Mouse (Mus musculus): Measurements from ENCODE around the gene Spout1. TPM values are rescaled to one million over a fixed set of nuclear protein-coding genes. Genes with fewer than 3 reads are reported as not detected.
"Not testable (repeated sequence)": the region's sequence is repeated elsewhere in the genome, so short reads cannot be mapped to it uniquely, and the experiment has no call there.

The Spout1 gene
- polyA plus RNA-seq, 1 experiment from 2014 or later = 65.3 TPM

DNA sequence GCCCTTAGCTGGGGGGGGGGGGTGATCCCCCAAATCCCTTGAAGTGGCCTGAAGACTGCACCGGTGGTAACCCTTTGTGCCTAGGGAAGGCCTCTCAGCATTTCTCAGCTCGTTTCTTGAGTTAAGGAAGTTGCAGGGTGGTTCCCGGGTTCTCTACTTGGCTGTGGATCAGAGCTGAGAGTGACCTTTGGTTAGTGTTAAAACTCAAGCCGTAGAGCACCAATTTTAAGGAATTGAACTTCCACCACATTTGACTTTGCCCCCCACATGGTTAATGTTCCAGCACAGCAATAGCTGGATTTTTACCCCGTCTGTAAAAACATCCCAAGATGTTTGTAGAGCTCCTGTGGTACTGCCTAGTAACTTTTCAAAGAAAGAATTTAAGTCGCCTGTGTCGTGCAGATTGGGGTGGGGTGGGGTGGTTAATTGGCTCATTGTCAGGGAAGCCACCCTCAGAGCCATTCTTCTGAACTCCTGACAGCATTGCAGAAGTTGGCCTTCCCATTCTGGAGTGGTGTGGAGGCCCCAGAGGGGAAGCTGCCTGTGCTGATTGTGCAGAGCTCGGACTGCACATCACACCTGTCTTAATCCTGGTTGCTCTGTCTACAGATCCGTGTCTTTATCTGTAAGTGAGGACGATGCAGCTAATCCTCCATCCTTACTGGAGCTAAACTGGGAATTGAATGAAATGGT is 43.2 kb downstream of the Spout1 start:
- no peak overlapping the region for H3K27ac ChIP-seq
- 41% methylated on average over 10 of the region's 10 CpGs for WGBS

DNA sequence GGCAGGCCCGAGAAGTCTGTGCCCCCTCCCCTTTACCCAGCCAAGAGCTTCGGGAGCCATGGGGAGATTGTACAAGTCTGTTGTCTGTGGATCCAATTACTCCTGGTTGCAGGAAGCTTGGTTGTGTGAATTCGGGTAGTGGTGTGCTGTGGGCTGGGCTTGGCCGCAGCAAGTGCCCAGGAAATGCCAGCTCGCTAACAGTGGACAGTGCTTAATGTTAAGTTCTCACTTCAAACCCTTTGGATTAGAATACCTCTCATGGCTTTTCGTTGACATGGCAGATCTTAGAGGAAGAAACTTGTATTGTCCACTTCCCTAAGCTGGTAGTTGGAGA is 43.9 kb downstream of the Spout1 start:
- Histone ChIP-seq H3K4me2 (peak overlapping the region; percentile 91), H3K27me3 (replicated peaks) (no peaks in the 10 kb centered on the region), H3K9me3 (no peaks in the 10 kb centered on the region), H3K27ac (peak overlapping the region; percentile 83), H3K36me3 (replicated peaks) (no peaks in the 10 kb centered on the region), H3K9ac (peak overlapping the region; percentile 78), H3K4me3 (peak overlapping the region; percentile 79), H3K4me1 (peaks cover 32% of the 10 kb centered on the region)
- peak; percentile 38; the same call in 1 of the 2 replicates for ATAC-seq (replicated peaks)
- WGBS = 28% methylated on average over 6 of the region's 6 CpGs

More for the DNA sequence above, 43.2 kb downstream of the Spout1 start:
- no peak for ATAC-seq (replicated peaks)
- peak overlapping the region; percentile 79 for H3K4me3 ChIP-seq
- peaks cover 2% of the 10 kb centered on the region for H3K36me3 ChIP-seq (replicated peaks)
- peaks cover 32% of the 10 kb centered on the region for H3K4me1 ChIP-seq
- peak overlapping the region; percentile 91 for H3K4me2 ChIP-seq
- peak overlapping the region; percentile 78 for H3K9ac ChIP-seq
- no peaks in the 10 kb centered on the region for H3K27me3 ChIP-seq (replicated peaks)
- H3K9me3 ChIP-seq = no peaks in the 10 kb centered on the region

DNA sequence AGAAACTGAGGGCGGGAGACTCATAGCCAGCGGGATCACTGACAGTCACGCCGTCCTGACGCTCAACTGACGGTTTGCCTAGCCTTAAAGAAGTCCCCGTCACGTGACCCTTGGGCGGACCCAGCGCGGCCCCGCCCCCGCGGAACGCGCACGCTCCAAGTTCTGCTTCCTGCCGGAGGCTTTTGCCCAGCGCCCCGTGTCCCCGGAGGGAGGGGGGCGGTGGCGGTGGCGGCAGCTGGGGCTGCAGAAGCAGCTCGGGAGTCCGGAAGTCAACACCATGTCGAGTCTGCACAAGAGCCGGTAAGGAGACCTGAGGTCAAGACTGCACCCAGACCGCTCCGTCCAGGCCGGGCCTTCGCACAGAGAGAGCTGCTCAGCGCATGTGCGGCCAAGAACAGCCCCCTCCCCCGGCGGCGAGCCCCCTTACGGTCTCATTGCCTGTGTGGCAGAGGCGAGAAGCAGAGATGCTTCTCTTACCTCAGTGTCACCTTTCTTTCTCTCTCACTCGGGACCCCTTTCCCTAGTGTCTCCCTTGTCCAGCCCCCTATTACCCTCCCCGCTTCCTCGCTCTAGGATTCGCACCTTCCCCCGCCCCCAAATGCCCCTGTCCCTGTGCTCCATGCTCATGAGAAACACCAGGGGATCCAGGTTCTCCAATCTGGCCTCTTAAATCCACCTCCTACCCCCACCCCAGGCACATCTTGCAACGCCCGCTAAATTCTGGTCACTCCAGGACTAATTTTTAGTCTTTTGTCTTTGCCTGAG is 44.5 kb downstream of the Spout1 start, which contains the start of gene Tbc1d13:
Gene Tbc1d13, plus strand, starts transcription at position 134 of the 765 bp plus-strand sequence.
- under 1% methylated on average over 46 of the region's 46 CpGs for WGBS
- ATAC-seq (replicated peaks) = peak; percentile 93
- no peaks in the 10 kb centered on the region for H3K36me3 ChIP-seq (replicated peaks)

DNA sequence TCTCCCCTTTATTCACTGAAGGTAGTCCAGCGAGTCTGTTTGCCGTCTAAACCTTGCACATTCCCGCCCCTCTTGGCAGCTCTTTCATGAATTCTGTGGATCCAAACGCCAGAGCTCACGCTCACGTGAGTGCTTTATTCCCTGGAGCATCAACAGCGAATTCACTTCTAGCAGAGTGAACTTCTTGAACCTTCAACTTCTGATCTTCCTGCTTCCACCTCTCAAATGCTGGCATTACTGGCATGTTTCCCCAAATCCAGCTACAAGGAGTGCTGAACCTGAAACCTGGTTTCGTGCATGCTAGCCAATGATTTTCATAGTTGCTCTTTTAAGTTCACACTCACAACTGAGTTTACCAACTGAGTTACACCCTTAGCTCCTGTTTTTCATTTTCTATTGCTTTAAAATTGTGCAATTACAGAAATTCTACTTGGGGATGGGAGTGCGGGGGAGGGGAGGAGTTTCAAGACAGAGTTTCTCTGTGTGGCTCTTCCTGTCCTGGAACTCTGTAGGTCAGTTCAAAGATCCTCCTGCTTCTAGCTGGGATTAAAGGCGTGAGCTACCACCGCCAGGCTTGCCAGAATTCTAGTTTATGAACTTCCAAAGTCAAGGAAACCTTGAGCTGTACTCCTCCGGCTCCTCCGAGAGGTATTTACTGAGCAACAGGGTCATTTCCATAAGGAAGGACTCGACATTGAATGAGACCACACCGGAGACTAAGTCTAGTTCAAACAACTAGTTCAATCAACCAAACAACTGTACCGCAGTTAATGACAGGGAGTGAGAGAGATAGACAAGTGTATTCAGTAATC is 45.3 kb downstream of the Spout1 start:
- Histone ChIP-seq H3K4me1 (peaks cover 32% of the 10 kb centered on the region), H3K9ac (peak overlapping the region; percentile 78), H3K36me3 (replicated peaks) (no peaks in the 10 kb centered on the region), H3K27me3 (replicated peaks) (no peaks in the 10 kb centered on the region), H3K27ac (peak overlapping the region; percentile 83), H3K4me2 (peak overlapping the region; percentile 91), H3K9me3 (no peaks in the 10 kb centered on the region), H3K4me3 (peak overlapping the region; percentile 79)
- 23% methylated on average over 16 of the region's 16 CpGs for WGBS
- ATAC-seq (replicated peaks) = no peak; the same call in 1 of the 2 replicates

More for the DNA sequence above, 44.5 kb downstream of the Spout1 start, which contains the start of gene Tbc1d13:
- Histone ChIP-seq H3K27me3 (replicated peaks) (no peaks in the 10 kb centered on the region), H3K27ac (peak within 1 kb of the TSS; percentile 83), H3K4me1 (peaks cover 32% of the 10 kb centered on the region), H3K9me3 (no peaks in the 10 kb centered on the region), H3K9ac (peak within 1 kb of the TSS; percentile 78), H3K4me3 (peak within 1 kb of the TSS; percentile 79), H3K4me2 (peak within 1 kb of the TSS; percentile 91)

DNA sequence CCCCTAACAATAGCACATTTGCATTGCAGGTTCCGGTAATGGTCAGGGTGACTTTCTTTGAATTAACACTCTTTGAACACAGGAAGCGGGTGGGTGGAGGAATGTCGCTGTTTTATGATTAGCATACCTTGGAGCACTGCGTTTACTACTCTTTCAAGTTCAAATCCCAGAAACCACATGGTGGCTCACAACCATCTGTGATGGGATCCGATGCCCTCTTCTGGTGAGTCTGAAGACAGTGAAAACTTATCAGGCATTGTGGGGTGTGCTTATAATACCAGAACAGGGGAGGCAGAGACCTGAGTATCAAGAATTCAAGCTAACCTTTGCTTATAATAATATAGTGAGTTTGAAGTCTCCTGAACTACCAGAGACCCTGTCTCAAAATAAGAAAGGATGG is 47.0 kb downstream of the Spout1 start:
- not testable (repeated sequence) for H3K9ac ChIP-seq; H3K4me2 ChIP-seq; H3K4me3 ChIP-seq; H3K27ac ChIP-seq; H3K27me3 ChIP-seq (replicated peaks); H3K36me3 ChIP-seq (replicated peaks); H3K9me3 ChIP-seq; ATAC-seq (replicated peaks)
- peaks cover 28% of the 10 kb centered on the region for H3K4me1 ChIP-seq
- WGBS = 72% methylated on average over 5 of the region's 5 CpGs

DNA sequence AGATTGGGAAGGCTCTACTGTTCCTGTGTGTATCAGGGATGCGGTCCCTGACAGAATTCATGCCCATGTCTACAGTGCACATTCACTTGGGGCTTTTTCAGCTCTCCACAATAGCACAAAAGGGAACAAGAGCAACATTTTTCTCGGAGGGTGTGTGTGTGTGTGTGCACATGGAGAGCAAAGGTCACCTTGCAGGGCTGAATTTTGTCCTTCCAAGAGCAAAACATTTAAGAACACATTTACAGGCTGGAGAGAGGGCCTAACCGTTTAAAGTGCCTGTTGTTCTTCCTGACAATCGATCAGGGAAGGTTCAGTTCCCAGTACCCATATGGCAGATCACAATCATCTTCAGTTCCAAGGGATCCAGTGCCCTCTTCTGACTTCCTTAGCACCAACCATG is 48.1 kb downstream of the Spout1 start:
- H3K9ac ChIP-seq = no peak overlapping the region
- no peaks in the 10 kb centered on the region for H3K36me3 ChIP-seq (replicated peaks)
- H3K9me3 ChIP-seq = no peaks in the 10 kb centered on the region
- no peak overlapping the region for H3K27ac ChIP-seq
- H3K4me1 ChIP-seq = peaks cover 24% of the 10 kb centered on the region
- ATAC-seq (replicated peaks) = no peak
- no peaks in the 10 kb centered on the region for H3K27me3 ChIP-seq (replicated peaks)
- no peak overlapping the region for H3K4me3 ChIP-seq
- 91% methylated on average over 4 of the region's 4 CpGs for WGBS
- no peak overlapping the region for H3K4me2 ChIP-seq

DNA sequence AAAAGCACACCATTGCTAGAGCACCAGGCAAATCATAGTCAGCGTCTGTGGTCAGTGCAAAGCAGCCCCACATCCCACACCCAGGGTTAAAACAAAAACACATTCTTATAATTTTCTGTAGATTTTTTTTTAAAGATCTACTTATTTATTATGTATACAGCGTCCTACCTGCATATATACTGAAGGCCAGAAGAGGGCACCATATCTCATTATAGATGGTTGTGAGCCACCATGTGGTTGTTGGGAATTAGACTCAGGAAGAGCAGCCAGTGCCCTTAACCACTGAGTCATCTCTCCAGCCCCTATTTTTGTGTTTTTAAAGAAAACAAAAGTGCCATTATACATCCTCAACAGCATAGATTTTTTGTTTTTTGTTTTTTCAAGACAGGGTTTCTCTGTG is 49.5 kb downstream of the Spout1 start:
- H3K9me3 ChIP-seq = no peaks in the 10 kb centered on the region
- WGBS = 30% methylated on average over 2 of the region's 2 CpGs

DNA sequence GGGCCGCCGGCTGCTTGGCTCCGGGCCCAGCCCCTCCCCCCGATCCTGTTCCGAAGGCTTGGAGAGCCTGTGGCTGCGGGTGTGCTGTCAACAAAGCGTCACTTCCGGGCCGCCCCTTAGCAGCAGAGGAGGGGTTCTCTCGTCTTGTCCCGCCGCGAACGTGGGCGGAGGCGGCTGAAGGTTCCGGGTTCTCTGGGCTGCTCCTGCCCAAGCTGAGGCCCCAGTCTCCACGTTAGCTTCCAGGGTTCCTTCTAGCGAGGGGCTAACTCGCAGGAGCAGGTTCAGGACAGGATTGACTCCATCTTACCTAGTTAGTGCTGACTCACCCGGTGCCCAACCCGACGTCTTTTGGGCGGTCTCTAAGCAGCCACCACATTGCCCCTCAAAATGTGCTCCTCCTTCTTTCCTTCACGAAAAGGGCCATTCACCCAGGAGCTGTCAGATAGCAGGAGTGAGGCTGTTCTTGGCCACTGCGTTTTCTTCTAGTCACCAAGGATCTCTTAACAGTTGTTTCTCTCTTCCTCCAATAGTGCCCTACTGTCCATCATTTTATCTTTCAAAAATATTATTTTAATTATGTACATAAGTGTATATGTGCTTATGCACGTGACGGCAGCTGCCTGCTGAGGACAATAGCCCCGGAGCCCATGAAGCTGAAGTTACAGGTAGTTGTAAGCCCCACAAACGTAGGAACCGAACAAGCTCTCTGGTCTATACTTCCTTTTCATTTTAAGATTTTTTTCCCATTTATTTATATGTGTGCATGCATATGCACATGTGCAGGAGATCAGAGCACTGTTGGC is 53.6 kb downstream of the Spout1 start, which contains the start of gene Zer1:
Gene Zer1, minus strand, starts transcription at position 114 of the 803 bp plus-strand sequence.
- peak; percentile 96 for ATAC-seq (replicated peaks)
- peaks cover 38% of the 10 kb centered on the region for H3K4me1 ChIP-seq
- H3K36me3 ChIP-seq (replicated peaks) = no peaks in the 10 kb centered on the region
- peak within 1 kb of the TSS; percentile 92 for H3K27ac ChIP-seq
- 9% methylated on average over 28 of the region's 31 CpGs for WGBS
- no peaks in the 10 kb centered on the region for H3K27me3 ChIP-seq (replicated peaks)
- H3K4me3 ChIP-seq = peak within 1 kb of the TSS; percentile 70
- peak within 1 kb of the TSS; percentile 93 for H3K4me2 ChIP-seq
- no peaks in the 10 kb centered on the region for H3K9me3 ChIP-seq
- peak within 1 kb of the TSS; percentile 86 for H3K9ac ChIP-seq

More for the DNA sequence above, 49.5 kb downstream of the Spout1 start:
- Histone ChIP-seq H3K4me2 (no peak overlapping the region), H3K27ac (no peak overlapping the region), H3K4me1 (peaks cover 18% of the 10 kb centered on the region), H3K36me3 (replicated peaks) (no peaks in the 10 kb centered on the region), H3K9ac (no peak overlapping the region), H3K4me3 (no peak overlapping the region), H3K27me3 (replicated peaks) (no peaks in the 10 kb centered on the region)
- ATAC-seq (replicated peaks) = no peak

DNA sequence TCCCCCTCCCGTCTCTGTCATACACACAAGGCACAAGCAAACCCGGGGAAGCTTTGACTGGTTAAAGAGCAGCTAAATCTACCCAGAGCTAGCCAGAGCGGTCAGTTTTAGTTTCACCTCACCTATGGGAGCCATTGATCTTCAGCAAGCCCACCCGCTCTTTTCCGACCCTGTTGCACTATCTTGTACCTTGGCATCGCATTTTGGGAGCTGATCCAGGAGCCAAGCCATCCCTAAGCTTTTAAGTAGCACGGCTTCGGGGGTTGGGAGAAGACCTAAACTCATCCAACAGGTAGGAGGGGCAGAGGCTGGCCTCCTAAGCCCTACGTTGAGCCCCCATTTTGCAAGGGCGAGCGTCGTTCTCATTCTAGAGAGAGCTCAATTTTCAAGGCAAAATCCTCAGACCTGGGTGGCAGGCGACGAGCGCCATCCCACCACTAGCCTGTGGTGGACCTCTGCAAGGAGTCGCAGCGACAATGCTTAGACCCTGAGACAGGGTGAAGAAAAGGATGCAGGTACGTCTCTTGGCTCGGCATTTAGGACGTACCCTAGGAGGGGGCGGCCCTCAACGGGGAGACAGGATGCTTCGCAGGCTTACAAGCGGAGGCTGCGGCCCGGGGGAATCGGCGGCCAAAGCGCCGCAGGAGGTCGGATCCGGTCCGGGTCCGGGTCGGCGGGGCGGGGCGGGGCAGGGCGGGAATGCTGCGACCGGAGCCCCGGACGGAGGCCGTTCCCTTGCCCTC is 54.4 kb downstream of the Spout1 start:
- H3K4me3 ChIP-seq = peak overlapping the region; percentile 70
- H3K4me2 ChIP-seq = peak overlapping the region; percentile 93
- peak overlapping the region; percentile 92 for H3K27ac ChIP-seq
- H3K9me3 ChIP-seq = no peaks in the 10 kb centered on the region
- 3% methylated on average over 35 of the region's 44 CpGs for WGBS
- peak overlapping the region; percentile 86 for H3K9ac ChIP-seq
- no peaks in the 10 kb centered on the region for H3K36me3 ChIP-seq (replicated peaks)
- H3K27me3 ChIP-seq (replicated peaks) = no peaks in the 10 kb centered on the region
- peak; percentile 85 for ATAC-seq (replicated peaks)
- peaks cover 45% of the 10 kb centered on the region for H3K4me1 ChIP-seq
